Mouse (Mus musculus) heart, postnatal 25 days (tissue): Measurements from ENCODE around the gene Trnau1ap. TPM values are rescaled to one million over a fixed set of nuclear protein-coding genes. Genes with fewer than 3 reads are reported as not detected.
"Not testable (repeated sequence)": the region's sequence is repeated elsewhere in the genome, so short reads cannot be mapped to it uniquely, and the experiment has no call there.

Experiments
- DNase-seq: peaks from one replicate; pipeline ENCODE4 v3.0.0; 2022; ENCODE audit warnings: low spot score
- intact Hi-C: fragments of 180-260 bp; cut with DNase I; formaldehyde crosslinking; loops from one replicate; pipeline ENCODE4 v1.15.1; 2025
- total RNA-seq, 2 experiments: library from RNA; stranded (reverse); gene quantifications; 2 replicates each; pipeline ENCODE4 v1.2.3; 2021

The Trnau1ap gene
- total RNA-seq, 2 experiments from 2014 or later: 22.2 to 23.7 TPM

GRCm38 (mm10) chr4:132305276-132305675 is 24.1 kb downstream of the Trnau1ap start:
- intact Hi-C loops: no loop called here
- DNase-seq: no peak

- DNase-seq, intact Hi-C loops: not testable (repeated sequence)
These were observed 25.9 kb downstream of the Trnau1ap start for GRCm38 (mm10) chr4:132303484-132303883.

GRCm38 (mm10) chr4:132302939-132303479 is 26.3 kb downstream of the Trnau1ap start, which contains the start of gene Rab42:
Rab42 (minus strand) TSS chr4:132303385.
- intact Hi-C loops: no loop called here

GRCm38 (mm10) chr4:132301965-132302938 is 27.1 kb downstream of the Trnau1ap start:
- intact Hi-C loops: no loop called here
- no peak for DNase-seq

More at GRCm38 (mm10) chr4:132302939-132303479, 26.3 kb downstream of the Trnau1ap start, which contains the start of gene Rab42:
- peak; percentile 29 for DNase-seq

- intact Hi-C loops: no loop called here
- no peak for DNase-seq
These were observed 27.9 kb downstream of the Trnau1ap start for GRCm38 (mm10) chr4:132301486-132301885.

- intact Hi-C loops: no loop called here
- no peak for DNase-seq
These were observed 29.5 kb downstream of the Trnau1ap start for GRCm38 (mm10) chr4:132299849-132300248.

GRCm38 (mm10) chr4:132295696-132296390 is 33.5 kb downstream of the Trnau1ap start:
- intact Hi-C loops: no loop called here
- DNase-seq: no peak

- intact Hi-C loops: loop anchor here (1.0 to 5.0 kb wide), 3 partner anchors 52 to 219 kb away; partner anchors contain the start of gene Sesn2
- DNase-seq: no peak
These were observed 35.6 kb downstream of the Trnau1ap start for GRCm38 (mm10) chr4:132293682-132294240.

- intact Hi-C loops: loop anchor here (1.0 to 5.0 kb wide), 3 partner anchors 52 to 219 kb away; partner anchors contain the start of gene Sesn2
These were observed 36.4 kb downstream of the Trnau1ap start for GRCm38 (mm10) chr4:132292988-132293387.

GRCm38 (mm10) chr4:132291624-132292335 is 37.6 kb downstream of the Trnau1ap start:
- intact Hi-C loops: loop anchor here (5.0 kb wide), 2 partner anchors 121 to 221 kb away; partner anchors contain the start of gene Sesn2
- DNase-seq: no peak

More at GRCm38 (mm10) chr4:132292988-132293387, 36.4 kb downstream of the Trnau1ap start:
- no peak for DNase-seq

- no peak for DNase-seq
- intact Hi-C loops: loop anchor here (5.0 kb wide), 2 partner anchors 121 to 221 kb away; partner anchors contain the start of gene Sesn2
These were observed 38.3 kb downstream of the Trnau1ap start for GRCm38 (mm10) chr4:132291056-132291455.

- intact Hi-C loops: not testable (repeated sequence)
These were observed 40.5 kb downstream of the Trnau1ap start for GRCm38 (mm10) chr4:132288840-132289239.

GRCm38 (mm10) chr4:132275949-132276348 is 53.4 kb downstream of the Trnau1ap start:
- DNase-seq: no peak
- intact Hi-C loops: no loop called here

More at GRCm38 (mm10) chr4:132288840-132289239, 40.5 kb downstream of the Trnau1ap start:
- DNase-seq: not testable (repeated sequence)

- intact Hi-C loops: no loop called here
- peak; percentile 89 for DNase-seq
These were observed 55.0 kb downstream of the Trnau1ap start, which contains the start of gene Taf12 for GRCm38 (mm10) chr4:132274156-132274862. Taf12 (plus strand) TSS chr4:132274375.

- intact Hi-C loops: no loop called here
- no peak for DNase-seq
These were observed 56.2 kb downstream of the Trnau1ap start for GRCm38 (mm10) chr4:132273166-132273565.

GRCm38 (mm10) chr4:132269740-132270560 is 59.4 kb downstream of the Trnau1ap start:
- peak; percentile 68 for DNase-seq
- intact Hi-C loops: loop anchor here (2.0 kb wide), 1 partner anchor 57 kb away; the partner anchor contains the start of gene Ythdf2
